Mouse (Mus musculus) stomach, embryonic 16.5 days (tissue): Measurements from ENCODE around the gene Cnr1. TPM values are rescaled to one million over a fixed set of nuclear protein-coding genes. Genes with fewer than 3 reads are reported as not detected.

ENCODE experiments used
- ATAC-seq: fragments of 200-750 bp; cut with Nextera tagmentation; 2 replicates; pipeline ENCODE4 v1.8.0; 2017; ENCODE audit warnings: moderate number of reproducible peaks, moderate TSS enrichment; ENCODE audit not compliant: insufficient read depth, low FRiP score
- H3K27ac ChIP-seq: fragments of 300-500 bp; sonication (generic); 2 replicates; pipeline ENCODE4 v1.5.1; 2014; ENCODE audit warnings: low read length
- H3K27me3 ChIP-seq: fragments of 300-500 bp; sonication (generic); 2 replicates; pipeline ENCODE4 v1.6.1; 2014; ENCODE audit warnings: low read length, control low read depth, mixed read lengths; ENCODE audit not compliant: control insufficient read depth, insufficient read depth
- H3K36me3 ChIP-seq: fragments of 300-500 bp; sonication (generic); 2 replicates; pipeline ENCODE4 v1.6.1; 2014; ENCODE audit warnings: low read length; ENCODE audit not compliant: control insufficient read depth, insufficient read depth
- H3K4me1 ChIP-seq: fragments of 300-500 bp; sonication (generic); 2 replicates; pipeline ENCODE4 v1.6.1; 2014; ENCODE audit warnings: low read length, control low read depth, mixed read lengths; ENCODE audit not compliant: control insufficient read depth, insufficient read depth
- H3K4me2 ChIP-seq: fragments of 300-500 bp; sonication (generic); 2 replicates; pipeline ENCODE4 v1.6.1; 2014; ENCODE audit warnings: low read depth, low read length, mixed read lengths
- H3K4me3 ChIP-seq: fragments of 300-500 bp; sonication (generic); replicated peaks from 2 replicates; pipeline ENCODE4 v1.5.1; 2014; ENCODE audit warnings: mild to moderate bottlenecking, low read length
- H3K9ac ChIP-seq: fragments of 300-500 bp; sonication (generic); 2 replicates; pipeline ENCODE4 v1.6.1; 2014; ENCODE audit warnings: low read length
- H3K9me3 ChIP-seq: fragments of 300-500 bp; sonication (generic); replicated peaks from 2 replicates; pipeline ENCODE4 v1.6.1; 2016; ENCODE audit warnings: low read length, control low read depth; ENCODE audit not compliant: control insufficient read depth
- WGBS: fragments of 180-500 bp; shearing (Covaris S2); extraction: QIAGEN DNeasy Blood & Tissue Kit; methylation state at CpG from one replicate; pipeline ENCODE4 v1.1.7; 2014; 5-methylcytosine and 5-hydroxymethylcytosine counted together
- polyA plus RNA-seq: library from polyadenylated mRNA; unstranded; fragments of >200 nt; fragmentation: Nextera tagmentation; extraction: Ambion mirVana; gene quantifications from 2 replicates; pipeline ENCODE4 v1.2.1, GENCODE M21; 2015

Cnr1 gene
- polyA plus RNA-seq, 1 experiment from 2014 or later = 2.9 TPM

DNA sequence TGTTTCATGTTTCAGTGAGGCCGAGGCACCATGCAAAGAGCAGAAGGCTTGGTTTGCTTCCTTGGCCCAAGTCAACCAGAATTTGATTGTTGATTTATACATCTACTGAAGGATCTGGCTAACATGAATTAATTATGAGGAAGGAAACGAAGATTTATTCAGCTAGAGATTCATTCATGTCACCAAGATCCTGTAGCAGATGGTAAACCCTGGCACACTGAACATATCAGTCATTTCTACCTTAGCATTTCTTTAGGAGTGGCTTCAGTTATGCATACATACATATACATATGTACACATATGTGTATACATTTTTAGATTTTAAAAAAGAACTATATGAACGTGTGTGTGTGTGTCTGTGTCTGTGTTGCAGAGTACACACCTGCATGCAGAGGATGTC lies 34.1 kb downstream of the Cnr1 start:
- Histone ChIP-seq H3K9ac (no peak overlapping the region), H3K36me3 (no peaks in the 10 kb centered on the region), H3K4me1 (no peaks in the 10 kb centered on the region), H3K27me3 (no peaks in the 10 kb centered on the region), H3K4me2 (no peak overlapping the region), H3K4me3 (no peak overlapping the region), H3K9me3 (no peaks in the 10 kb centered on the region), H3K27ac (no peak overlapping the region)
- ATAC-seq = no peak
- 80% methylated on average over 3 of the region's 3 CpGs for WGBS

DNA sequence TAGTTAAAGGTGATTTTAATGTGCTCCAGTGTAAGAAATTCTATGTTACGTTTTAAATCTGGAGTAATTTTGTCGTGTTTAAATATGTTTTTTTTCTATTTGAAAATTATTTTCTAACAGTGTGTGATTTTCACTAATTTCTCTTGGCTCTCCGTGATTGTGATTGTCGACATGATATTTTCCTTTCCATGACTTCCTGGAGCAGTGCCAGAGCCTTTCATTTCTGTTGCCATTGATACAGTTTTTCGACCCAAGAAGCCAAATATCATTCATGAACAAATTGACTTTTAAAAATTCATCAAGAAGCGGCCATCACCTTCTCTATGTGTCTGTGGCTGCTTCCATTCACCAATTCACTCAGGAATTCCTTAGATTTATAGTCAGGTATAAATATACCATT lies 35.4 kb downstream of the Cnr1 start:
- 81% methylated on average over 6 of the region's 6 CpGs for WGBS

DNA sequence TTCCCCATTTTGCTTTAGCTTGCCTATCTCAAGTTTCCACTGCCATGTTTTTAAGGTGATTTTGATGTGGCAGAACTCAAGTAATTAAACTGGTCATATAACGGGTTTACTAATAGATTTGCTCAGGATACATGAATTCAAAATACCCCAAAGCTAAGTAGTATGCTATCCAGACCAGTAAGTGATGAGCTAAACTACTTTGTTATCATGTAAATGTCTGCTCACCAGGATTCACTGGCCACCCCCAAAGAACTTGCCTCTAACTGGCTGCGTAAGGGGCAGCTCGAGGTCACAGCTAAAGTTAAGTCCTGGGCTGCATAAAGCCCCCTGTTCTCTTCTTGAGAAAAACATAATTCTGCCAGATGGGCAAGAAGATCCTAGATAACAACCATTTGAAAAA lies 46.3 kb downstream of the Cnr1 start:
- H3K4me3 ChIP-seq = no peak overlapping the region
- no peaks in the 10 kb centered on the region for H3K9me3 ChIP-seq
- H3K36me3 ChIP-seq = no peaks in the 10 kb centered on the region
- no peaks in the 10 kb centered on the region for H3K27me3 ChIP-seq
- no peak overlapping the region for H3K27ac ChIP-seq
- no peaks in the 10 kb centered on the region for H3K4me1 ChIP-seq
- ATAC-seq = no peak
- H3K4me2 ChIP-seq = no peak overlapping the region
- no peak overlapping the region for H3K9ac ChIP-seq
- WGBS = 87% methylated on average over 3 of the region's 3 CpGs

More for the DNA sequence above, 35.4 kb downstream of the Cnr1 start:
- ATAC-seq = no peak
- Histone ChIP-seq H3K27ac (no peak overlapping the region), H3K4me1 (no peaks in the 10 kb centered on the region), H3K4me2 (no peak overlapping the region), H3K9ac (no peak overlapping the region), H3K4me3 (no peak overlapping the region), H3K36me3 (no peaks in the 10 kb centered on the region), H3K9me3 (no peaks in the 10 kb centered on the region), H3K27me3 (no peaks in the 10 kb centered on the region)

DNA sequence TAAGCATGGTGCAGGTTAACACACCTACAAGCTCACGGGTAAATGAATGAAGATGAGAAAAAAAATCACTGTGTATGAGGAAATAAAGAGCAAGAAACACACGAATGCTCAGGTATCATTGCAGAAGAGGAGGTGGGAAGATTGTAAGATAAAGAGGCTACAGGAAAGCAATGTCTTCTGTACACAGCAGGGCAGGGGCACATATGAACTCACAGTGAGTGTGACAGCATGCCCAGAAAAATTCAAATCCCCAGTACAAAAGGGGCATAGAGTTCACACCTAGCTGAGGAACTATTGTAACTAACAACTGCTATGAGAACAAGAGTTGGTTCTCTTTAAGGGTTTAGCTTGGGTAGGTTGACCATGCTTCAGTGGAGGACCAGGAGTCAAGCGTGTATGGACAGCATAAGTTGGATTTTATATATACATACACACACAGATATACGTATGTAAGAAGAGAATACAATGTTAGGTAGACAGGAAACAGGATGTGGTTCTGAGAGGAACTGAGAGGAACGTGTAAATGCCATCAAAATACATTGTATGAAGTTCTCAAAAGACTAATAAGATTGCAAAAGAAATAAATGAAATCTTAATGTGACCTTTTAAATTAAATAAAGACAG lies 64.2 kb downstream of the Cnr1 start:
- no peaks in the 10 kb centered on the region for H3K36me3 ChIP-seq
- H3K4me2 ChIP-seq = no peak overlapping the region
- no peak for ATAC-seq
- H3K27ac ChIP-seq = no peak overlapping the region
- WGBS = 75% methylated on average over 5 of the region's 5 CpGs
- no peaks in the 10 kb centered on the region; the same call in 1 of the 2 replicates for H3K9me3 ChIP-seq
- H3K9ac ChIP-seq = no peak overlapping the region
- no peak overlapping the region for H3K4me3 ChIP-seq
- H3K27me3 ChIP-seq = no peaks in the 10 kb centered on the region
- H3K4me1 ChIP-seq = no peaks in the 10 kb centered on the region

DNA sequence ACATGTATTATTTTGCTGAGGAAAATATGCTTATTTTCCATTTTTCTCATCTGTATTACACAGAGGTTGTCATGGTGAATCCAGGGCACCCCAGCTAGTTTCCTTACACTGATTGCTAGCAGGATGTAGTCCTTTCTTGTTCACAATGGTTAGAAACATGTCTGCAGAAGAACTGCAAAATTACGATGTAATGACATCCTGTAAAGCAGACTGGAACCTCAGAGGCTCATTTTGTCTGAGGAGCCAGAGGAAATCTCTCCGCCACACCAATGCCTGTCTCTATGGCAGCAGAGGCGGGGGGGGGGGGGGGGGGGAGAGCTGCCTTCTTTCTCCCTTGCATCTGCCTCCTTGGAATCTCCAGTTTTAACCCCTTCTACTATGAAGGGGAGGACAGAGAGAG lies 68.3 kb downstream of the Cnr1 start:
- 52% methylated on average over 3 of the region's 3 CpGs for WGBS

DNA sequence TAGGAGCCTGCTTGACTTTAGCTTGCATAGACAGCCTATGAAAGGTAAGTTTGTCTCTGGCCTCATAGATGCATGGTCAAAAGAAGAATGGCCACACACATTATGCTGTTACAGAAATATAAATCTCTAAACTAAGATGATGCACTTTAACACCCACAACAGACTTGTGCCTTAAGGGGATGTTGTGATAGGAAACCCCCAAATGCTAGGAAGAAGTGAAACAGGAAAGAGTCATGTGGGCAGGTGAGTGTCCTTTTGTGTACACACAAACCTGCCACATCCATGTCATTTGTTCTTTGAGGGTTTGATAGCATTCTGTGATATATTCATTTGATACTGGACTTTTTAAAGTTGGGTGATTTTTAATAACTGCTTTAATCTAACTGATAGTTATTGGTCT lies 72.0 kb downstream of the Cnr1 start:
- Histone ChIP-seq H3K4me1 (no peaks in the 10 kb centered on the region), H3K4me3 (no peak overlapping the region), H3K4me2 (no peak overlapping the region), H3K27ac (no peak overlapping the region), H3K9me3 (no peaks in the 10 kb centered on the region), H3K9ac (no peak overlapping the region), H3K27me3 (no peaks in the 10 kb centered on the region), H3K36me3 (no peaks in the 10 kb centered on the region)
- no peak for ATAC-seq

More for the DNA sequence above, 68.3 kb downstream of the Cnr1 start:
- Histone ChIP-seq H3K4me1 (no peaks in the 10 kb centered on the region), H3K36me3 (no peaks in the 10 kb centered on the region), H3K9ac (no peak overlapping the region), H3K9me3 (no peaks in the 10 kb centered on the region; the same call in 1 of the 2 replicates), H3K27ac (no peak overlapping the region), H3K4me3 (no peak overlapping the region), H3K4me2 (no peak overlapping the region), H3K27me3 (no peaks in the 10 kb centered on the region)
- ATAC-seq = no peak

Other genes starting within 250 kb of the Cnr1 start
- 0.57 and 1.0 TPM in 2 replicates for gene Spaca1, start 125.6 kb downstream of the Cnr1 start, polyA plus RNA-seq